Mouse (Mus musculus): ENCODE data around the gene Bloc1s5. TPM values are rescaled to one million over a fixed set of nuclear protein-coding genes. Genes with fewer than 3 reads are reported as not detected.

Gene Bloc1s5
- total and polyA plus RNA-seq, 3 experiments = 5.6 to 12.7 (median 9.3) TPM

- no peak for DNase-seq (ENCODE audit: extremely low read depth)
- TF ChIP-seq ZC3H11A (IDR thresholded peaks at IDR 0.05; ENCODE audit: low read depth, low read length) = no peak
- TF ChIP-seq CHD1 (IDR thresholded peaks at IDR 0.05; ENCODE audit: low read depth, low read length) = no peak
- TF ChIP-seq CTCF (conservative IDR thresholded peaks at IDR 0.05 in 1 of 2, IDR thresholded peaks at IDR 0.05 in 1 of 2; ENCODE audit: low read depth in 2 of 2, low read length in 2 of 2) = no peak
- TF ChIP-seq USF2 (conservative IDR thresholded peaks at IDR 0.05; ENCODE audit: low read depth, low read length) = no peak
- no peak for TF ChIP-seq HCFC1 (IDR thresholded peaks at IDR 0.05; ENCODE audit: low read depth, low read length)
- no peak for TF ChIP-seq SIN3A (IDR thresholded peaks at IDR 0.05; ENCODE audit: low read length)
- TF ChIP-seq ZKSCAN1 (IDR thresholded peaks at IDR 0.05; ENCODE audit: borderline replicate concordance, low read depth, low read length) = no peak
- no peak for TF ChIP-seq CHD2 (IDR thresholded peaks at IDR 0.05; ENCODE audit: low read length)
- TF ChIP-seq KAT2A (IDR thresholded peaks at IDR 0.05; ENCODE audit: insufficient replicate concordance, low read length) = no peak
- TF ChIP-seq NELFE (IDR thresholded peaks at IDR 0.05; ENCODE audit: low read depth, low read length) = no peak
- TF ChIP-seq MAX (IDR thresholded peaks at IDR 0.05; ENCODE audit: low read length) = no peak
- Histone ChIP-seq H3K27me3 (replicated peaks) (no peaks in the 10 kb centered on the region), H3K79me2 (replicated peaks; ENCODE audit: control insufficient read depth, extremely low read depth, insufficient read depth, poor library complexity, severe bottlenecking) (no peaks in the 10 kb centered on the region), H3K9ac (ENCODE audit: insufficient read depth, low read depth) (no peak overlapping the region), H3K36me3 (replicated peaks in 1 of 2; ENCODE audit: control insufficient read depth in 1 of 2, insufficient read depth in 1 of 2, low read length in 1 of 2) (no peaks in the 10 kb centered on the region), H3K9me3 (replicated peaks; ENCODE audit: low read length) (peaks cover 8% of the 10 kb centered on the region), H3K4me1 (ENCODE audit: control insufficient read depth in 1 of 2, insufficient read depth in 2 of 2) (peaks cover 0 to 6% of the 10 kb centered on the region in 2 experiments; a peak in 2 of 4 replicates), H3K27ac (ENCODE audit: insufficient read depth, low read depth) (no peak overlapping the region), H3K4me2 (ENCODE audit: insufficient read depth, low read depth, poor library complexity, severe bottlenecking) (no peak overlapping the region), H3K4me3 (replicated peaks in 1 of 3; ENCODE audit: low read depth in 2 of 3, low read length in 2 of 3, poor library complexity in 1 of 3) (no peak overlapping the region)
- in situ Hi-C loops (cut with MboI; ENCODE audit: low pct_ligation_motif_present, low pct_unique_long_range_greater_than_20kb, low sequenced_read_pairs) = no loop called here
- dilution Hi-C loops (cut with MboI; ENCODE audit: extremely low pct_ligation_motif_present, extremely low pct_unique_long_range_greater_than_20kb, low sequenced_read_pairs) = no loop called here
These were observed 29.8 kb upstream of the Bloc1s5 start for GRCm38 (mm10) chr13:38664753-38665152.

GRCm38 (mm10) chr13:38659524-38660136 is 24.7 kb upstream of the Bloc1s5 start:
- dilution Hi-C loops (cut with MboI; ENCODE audit: extremely low pct_ligation_motif_present, extremely low pct_unique_long_range_greater_than_20kb, low sequenced_read_pairs) (no loop called here), in situ Hi-C loops (cut with MboI; ENCODE audit: low pct_ligation_motif_present, low pct_unique_long_range_greater_than_20kb, low sequenced_read_pairs) (no loop called here)
- Histone ChIP-seq H3K27me3 (replicated peaks) (no peaks in the 10 kb centered on the region), H3K9me3 (replicated peaks; ENCODE audit: low read length) (peaks cover 8% of the 10 kb centered on the region), H3K27ac (ENCODE audit: insufficient read depth, low read depth) (no peak overlapping the region), H3K4me1 (ENCODE audit: control insufficient read depth in 1 of 2, insufficient read depth in 2 of 2) (peaks cover 3 to 12% of the 10 kb centered on the region in 2 experiments; a peak in 3 of 4 replicates), H3K9ac (ENCODE audit: insufficient read depth, low read depth) (no peak overlapping the region), H3K79me2 (replicated peaks; ENCODE audit: control insufficient read depth, extremely low read depth, insufficient read depth, poor library complexity, severe bottlenecking) (peaks cover 29% of the 10 kb centered on the region), H3K4me2 (ENCODE audit: insufficient read depth, low read depth, poor library complexity, severe bottlenecking) (no peak overlapping the region), H3K36me3 (replicated peaks in 1 of 2; ENCODE audit: control insufficient read depth in 1 of 2, insufficient read depth in 1 of 2, low read length in 1 of 2) (peaks cover 12 to 25% of the 10 kb centered on the region in 2 experiments), H3K4me3 (replicated peaks in 1 of 3; ENCODE audit: low read depth in 2 of 3, low read length in 2 of 3, poor library complexity in 1 of 3) (no peak overlapping the region)
- no peak for TF ChIP-seq CTCF (conservative IDR thresholded peaks at IDR 0.05 in 1 of 2, IDR thresholded peaks at IDR 0.05 in 1 of 2; ENCODE audit: low read depth in 2 of 2, low read length in 2 of 2)
- TF ChIP-seq PAX5 (IDR thresholded peaks at IDR 0.05; ENCODE audit: low read length) = no peak
- no peak for TF ChIP-seq UBTF (IDR thresholded peaks at IDR 0.05; ENCODE audit: low read depth, low read length)
- TF ChIP-seq SMC3 (IDR thresholded peaks at IDR 0.05; ENCODE audit: low read depth, low read length) = no peak
- TF ChIP-seq MAX (IDR thresholded peaks at IDR 0.05; ENCODE audit: low read length) = no peak
- no peak for TF ChIP-seq ZC3H11A (IDR thresholded peaks at IDR 0.05; ENCODE audit: low read depth, low read length)
- no peak for TF ChIP-seq BHLHE40 (IDR thresholded peaks at IDR 0.05; ENCODE audit: low read depth, low read length)
- TF ChIP-seq MAFK (IDR thresholded peaks at IDR 0.05; ENCODE audit: insufficient replicate concordance, low read length) = no peak
- TF ChIP-seq RCOR1 (conservative IDR thresholded peaks at IDR 0.05; ENCODE audit: low read depth, low read length) = no peak
- no peak for TF ChIP-seq ELF1 (IDR thresholded peaks at IDR 0.05; ENCODE audit: low read depth, low read length)
- TF ChIP-seq CHD2 (IDR thresholded peaks at IDR 0.05; ENCODE audit: low read length) = no peak
- TF ChIP-seq JUN (IDR thresholded peaks at IDR 0.05; ENCODE audit: insufficient read depth, low read depth, low read length) = no peak
- DNase-seq (ENCODE audit: extremely low read depth) = no peak

Data from CH12.LX (cell line).